ENCODE assay signal across 22 mouse cellular contexts in genomic region chr14:122390935-122391334, GRCm38 (mm10). TPM values are rescaled to one million over a fixed set of nuclear protein-coding genes. Genes with fewer than 3 reads are reported as not detected.
A peak's percentile ranks its signal among the peaks of the same experiment; 100 is the strongest.
DNase-seq lines count a peak whose midpoint lies in the region; ATAC-seq and TF ChIP-seq lines count a peak whose summit lies in the region.
"Had no signal": no experiment of that assay in that cellular context is flagged by ENCODE, and none has a peak within 500 bp of the region (broad histone marks: within the 10 kb centered on the region; RNA-seq: fewer than 3 reads in every experiment).

No protein-coding gene starts in this region.

- peak overlapping the region; percentile 26; the same call in 1 of the 2 replicates for H3K27ac ChIP-seq in hindbrain, postnatal 0 days
- H3K27ac ChIP-seq in hindbrain, embryonic 16.5 days (ENCODE audit: low read depth, low read length), result no peak overlapping the region
- H3K27ac ChIP-seq: forebrain, embryonic 12.5 days; left cerebral cortex, adult 2 months; limb, embryonic 12.5 days; liver, embryonic 14.5 days had no signal

- no peaks in the 10 kb centered on the region for H3K27me3 ChIP-seq in hindbrain, postnatal 0 days (ENCODE audit: insufficient read depth, low read length)
- peaks cover 2% of the 10 kb centered on the region for H3K27me3 ChIP-seq in hindbrain, embryonic 16.5 days (replicated peaks; ENCODE audit: control insufficient read depth, insufficient read depth, low read length)
- H3K27me3 ChIP-seq: CH12.LX had no signal

- no peak for DNase-seq in hindbrain, postnatal 0 days (ENCODE audit: low spot score)
- DNase-seq in brain, adult 2 months (ENCODE audit: low read depth, low spot score), result peak; percentile 73
- peak; percentile 67 for DNase-seq in cerebellum, adult 9-11 months
- no peak for DNase-seq in right cerebral cortex, adult 2 months (ENCODE audit: low spot score in 2 of 2)
- no peak for DNase-seq in lung, postnatal 10 days
- DNase-seq: adrenal gland, postnatal 14 days; embryo, embryonic 11 days; gastrocnemius, postnatal 36 days; heart, postnatal 36 days; kidney, adult 18-20 months; kidney, postnatal 10 days; right cerebral cortex, postnatal 25 days had no signal

- H3K4me3 ChIP-seq in hindbrain, postnatal 0 days (ENCODE audit: low read length), result no peak overlapping the region
- no peak overlapping the region for H3K4me3 ChIP-seq in hindbrain, embryonic 16.5 days (ENCODE audit: low read length)
- H3K4me3 ChIP-seq: forebrain, embryonic 12.5 days; left cerebral cortex, adult 2 months; limb, embryonic 12.5 days had no signal

- WGBS in hindbrain, postnatal 0 days, result 61% methylated on average over 4 of the region's 4 CpGs
- WGBS in hindbrain, embryonic 16.5 days, result 59% methylated on average over 4 of the region's 4 CpGs

- no peak overlapping the region for H3K9ac ChIP-seq in hindbrain, postnatal 0 days (replicated peaks; ENCODE audit: low read length)
- H3K9ac ChIP-seq in hindbrain, embryonic 16.5 days (ENCODE audit: low read depth, low read length), result no peak overlapping the region
- H3K9ac ChIP-seq: forebrain, embryonic 12.5 days; limb, embryonic 12.5 days; liver, embryonic 14.5 days had no signal

- H3K4me2 ChIP-seq in hindbrain, postnatal 0 days (ENCODE audit: low read depth, low read length), result no peak overlapping the region
- H3K4me2 ChIP-seq in hindbrain, embryonic 16.5 days (ENCODE audit: low read length), result no peak overlapping the region
- H3K4me2 ChIP-seq: forebrain, embryonic 12.5 days; limb, embryonic 12.5 days had no signal

- no peaks in the 10 kb centered on the region for H3K36me3 ChIP-seq in hindbrain, postnatal 0 days (ENCODE audit: insufficient read depth, low read length)
- H3K36me3 ChIP-seq in hindbrain, embryonic 16.5 days (ENCODE audit: control insufficient read depth, insufficient read depth, low read length), result no peaks in the 10 kb centered on the region
- H3K36me3 ChIP-seq: forebrain, embryonic 12.5 days; limb, embryonic 12.5 days had no signal

- no peaks in the 10 kb centered on the region for H3K9me3 ChIP-seq in hindbrain, postnatal 0 days (ENCODE audit: low read length)
- H3K9me3 ChIP-seq in hindbrain, embryonic 16.5 days (ENCODE audit: control insufficient read depth, low read length), result no peaks in the 10 kb centered on the region
- H3K9me3 ChIP-seq: forebrain, embryonic 12.5 days; limb, embryonic 12.5 days had no signal

- no peak for TF ChIP-seq CTCF in hindbrain, postnatal 0 days (IDR thresholded peaks at IDR 0.05; ENCODE audit: low read depth)

- ATAC-seq in hindbrain, postnatal 0 days, result no peak
- ATAC-seq in hindbrain, embryonic 16.5 days, result no peak
- peak; percentile 38; the same call in 1 of the 2 replicates for ATAC-seq in megakaryocyte, adult 5-6 weeks (ENCODE audit: poor library complexity, severe bottlenecking)
- ATAC-seq: lung, postnatal 0 days had no signal

- H3K4me1 ChIP-seq in hindbrain, postnatal 0 days (ENCODE audit: insufficient read depth, low read length), result no peaks in the 10 kb centered on the region
- H3K4me1 ChIP-seq in hindbrain, embryonic 16.5 days (ENCODE audit: control insufficient read depth, insufficient read depth, low read depth, low read length), result no peaks in the 10 kb centered on the region

RNA-seq across cellular contexts. Expression of gene Gm5089, which starts 60.0 kb away (rescaled TPM):
- 1.2 and 3.0 TPM in 2 replicates for total RNA-seq in hindbrain, postnatal 0 days (2014; rRNA removed)
- 0.56 and 0.82 TPM in 2 replicates for polyA plus RNA-seq in hindbrain, postnatal 0 days (2015; fragmentation: Nextera tagmentation; extraction: Ambion mirVana)
- 1.8 and 2.1 TPM in 2 replicates for polyA plus RNA-seq in hindbrain, embryonic 16.5 days (2015; fragmentation: Nextera tagmentation; extraction: Ambion mirVana)
- total RNA-seq in megakaryocyte, adult 5-6 weeks (2015), result not detected in 2 replicates
- total RNA-seq in megakaryocyte, adult 5-6 weeks (2017), result not detected in 2 replicates
- total RNA-seq: adrenal gland, postnatal 14 days; CH12.LX; gastrocnemius, postnatal 36 days; heart, postnatal 36 days; megakaryocyte-erythroid progenitor cell, adult 5-6 weeks had no signal
- polyA plus RNA-seq: liver, embryonic 14.5 days; lung, postnatal 0 days; midbrain, postnatal 0 days had no signal

Comparison
In these comparisons a context has a peak if more than half of its experiments do, and no peak if none do; other contexts are left out.
1. DNase-seq: peak in brain, adult 2 months (single experiment) and cerebellum, adult 9-11 months (single experiment); none in hindbrain, postnatal 0 days (single experiment), right cerebral cortex, adult 2 months (0 of 2) and lung, postnatal 10 days (single experiment).